Mouse (Mus musculus) megakaryocyte, embryonic 14.5 days (primary cell): ENCODE data around the gene Noct.

Source experiments
- FLI1 ChIP-seq: IDR thresholded peaks from 2 replicates; pipeline ENCODE4 v1.6.1; 2012; ENCODE audit warnings: low read length, inconsistent platforms, mixed read lengths
- GATA1 ChIP-seq: IDR thresholded peaks from 3 replicates; pipeline ENCODE4 v1.6.1; 2012; ENCODE audit warnings: mixed read lengths, low read length, inconsistent platforms, borderline replicate concordance

- TF ChIP-seq GATA1 (no peak), FLI1 (no peak)
Observed at GRCm38 (mm10) chr3:51248600-51248999, 24.4 kb downstream of the Noct start.
